8 mouse cellular contexts compared by ENCODE assay signal in the genomic region with DNA sequence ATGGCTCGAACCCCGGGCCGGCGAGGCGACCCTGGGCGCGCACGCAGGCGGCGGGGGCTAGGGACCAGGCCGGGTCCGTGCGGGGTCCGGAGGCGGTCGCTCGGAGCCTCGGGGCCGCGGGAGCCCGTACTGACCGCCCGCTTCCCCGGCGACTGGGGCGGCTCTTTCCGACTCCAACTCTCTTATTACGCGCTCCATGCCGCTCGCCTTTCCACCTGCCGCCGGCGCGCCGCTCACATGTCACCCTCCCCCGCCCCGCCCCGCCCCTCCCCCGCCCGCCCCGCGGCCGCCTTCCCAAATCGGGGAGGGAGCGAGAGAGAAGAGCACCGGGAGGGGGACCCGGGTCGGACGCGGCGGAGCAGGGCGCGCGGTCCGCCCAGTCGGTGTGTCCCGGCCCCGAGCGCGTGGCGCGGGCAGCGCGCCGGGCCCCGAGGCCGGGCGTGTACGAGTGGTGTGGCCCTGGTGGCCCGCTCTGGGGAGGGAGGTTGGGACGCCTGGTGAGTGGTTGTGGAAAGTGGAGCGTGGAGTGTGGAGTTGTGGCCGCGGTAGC. TPM values are rescaled to one million over a fixed set of nuclear protein-coding genes. Genes with fewer than 3 reads are reported as not detected.
A peak's percentile ranks its signal among the peaks of the same experiment; 100 is the strongest.
DNase-seq lines count a peak whose midpoint lies in the region; ATAC-seq lines count a peak whose summit lies in the region.

No protein-coding gene starts in this region.

- intact Hi-C loops in gastrocnemius, postnatal 14 days (cut with DNase I; ENCODE audit: low total_unique reads): loop anchor here (5.0 kb wide), 1 partner anchor 50 kb away; no protein-coding TSS in a partner anchor

- H3K4me3 ChIP-seq in kidney, embryonic 16.5 days (ENCODE audit: low read length): peak overlapping the region; percentile 65
- H3K4me3 ChIP-seq in midbrain, embryonic 14.5 days (replicated peaks; ENCODE audit: low read depth, low read length): peak overlapping the region; percentile 52

- peak overlapping the region; percentile 100 for H3K4me2 ChIP-seq in kidney, embryonic 16.5 days (replicated peaks; ENCODE audit: low read depth, low read length)
- H3K4me2 ChIP-seq in midbrain, embryonic 14.5 days (ENCODE audit: low read length): peak overlapping the region; percentile 100

- DNase-seq in embryo, embryonic 10.5 days (ENCODE audit: low spot score): peak; percentile 39
- DNase-seq in embryo, embryonic 10 days (ENCODE audit: low spot score): no peak
- peak; percentile 53 for DNase-seq in adrenal gland, adult 2 months
- DNase-seq in gastrocnemius, postnatal 14 days: peak; percentile 51
- peak; percentile 58 for DNase-seq in midbrain, embryonic 14.5 days
- DNase-seq in left cerebral cortex, adult 9 months (ENCODE audit: low spot score in 2 of 2): no peak
- DNase-seq in right cerebral cortex, postnatal 25 days: no peak

- H3K4me1 ChIP-seq in kidney, embryonic 16.5 days (ENCODE audit: insufficient read depth, low read length): peaks cover 30% of the 10 kb centered on the region; the same call in 1 of the 2 replicates
- H3K4me1 ChIP-seq in midbrain, embryonic 14.5 days (ENCODE audit: control insufficient read depth, insufficient read depth, low read length): 0 out of 2 replicates have a peak, but pooled peaks cover 6% of the 10 kb centered on the region

- H3K9ac ChIP-seq in kidney, embryonic 16.5 days (replicated peaks; ENCODE audit: low read length): peak overlapping the region; percentile 65
- peak overlapping the region; percentile 55 for H3K9ac ChIP-seq in midbrain, embryonic 14.5 days (replicated peaks; ENCODE audit: low read length)

- H3K9me3 ChIP-seq in kidney, embryonic 16.5 days (ENCODE audit: low read length): no peaks in the 10 kb centered on the region
- no peaks in the 10 kb centered on the region for H3K9me3 ChIP-seq in midbrain, embryonic 14.5 days (ENCODE audit: control insufficient read depth, low read length)

- no peaks in the 10 kb centered on the region for H3K36me3 ChIP-seq in kidney, embryonic 16.5 days (ENCODE audit: insufficient read depth, low read length)
- H3K36me3 ChIP-seq in midbrain, embryonic 14.5 days (ENCODE audit: control insufficient read depth, insufficient read depth, low read length): no peaks in the 10 kb centered on the region

- WGBS in kidney, embryonic 16.5 days: under 1% methylated on average over 52 of the region's 75 CpGs
- WGBS in midbrain, embryonic 14.5 days: 0% methylated on average over 65 of the region's 75 CpGs

- peak; percentile 52 for ATAC-seq in kidney, embryonic 16.5 days (ENCODE audit: low FRiP score, low TSS enrichment)
- peak; percentile 46 for ATAC-seq in midbrain, embryonic 14.5 days (ENCODE audit: low FRiP score, low TSS enrichment)

- H3K27ac ChIP-seq in kidney, embryonic 16.5 days (ENCODE audit: low read length): no peak overlapping the region
- H3K27ac ChIP-seq in midbrain, embryonic 14.5 days (replicated peaks; ENCODE audit: low read depth, low read length): no peak overlapping the region

- peaks cover 55% of the 10 kb centered on the region for H3K27me3 ChIP-seq in kidney, embryonic 16.5 days (ENCODE audit: insufficient read depth, low read length)
- peaks cover 32% of the 10 kb centered on the region for H3K27me3 ChIP-seq in midbrain, embryonic 14.5 days (ENCODE audit: control insufficient read depth, insufficient read depth, low read length)

RNA-seq across cellular contexts. Expression of a gene that starts 1.1 kb away (rescaled TPM):
- total RNA-seq in adrenal gland, adult 2 months (2021): 1 to 10 TPM; 1.5 to 2.5 TPM
- 4.1 and 5.4 TPM in 2 replicates for polyA plus RNA-seq in adrenal gland, adult 2 months (2012; rRNA removed)
- total RNA-seq in gastrocnemius, postnatal 14 days (2021): 10 to 100 TPM; 15.7 to 18.5 TPM
- 0.85 and 1.7 TPM in 2 replicates for polyA plus RNA-seq in kidney, embryonic 16.5 days (2015; fragmentation: Nextera tagmentation; extraction: Ambion mirVana)
- 3.7 and 3.9 TPM in 2 replicates for polyA plus RNA-seq in midbrain, embryonic 14.5 days (2014; fragmentation: Nextera tagmentation; extraction: Ambion mirVana)

Comparison
In these comparisons a context has a peak if more than half of its experiments do, and no peak if none do; other contexts are left out.
1. DNase-seq: peak in embryo, embryonic 10.5 days (single experiment), adrenal gland, adult 2 months (single experiment), gastrocnemius, postnatal 14 days (single experiment) and midbrain, embryonic 14.5 days (single experiment); none in embryo, embryonic 10 days (single experiment), left cerebral cortex, adult 9 months (0 of 2) and right cerebral cortex, postnatal 25 days (single experiment).